15 mouse cellular contexts compared by ENCODE assay signal in the genomic region with DNA sequence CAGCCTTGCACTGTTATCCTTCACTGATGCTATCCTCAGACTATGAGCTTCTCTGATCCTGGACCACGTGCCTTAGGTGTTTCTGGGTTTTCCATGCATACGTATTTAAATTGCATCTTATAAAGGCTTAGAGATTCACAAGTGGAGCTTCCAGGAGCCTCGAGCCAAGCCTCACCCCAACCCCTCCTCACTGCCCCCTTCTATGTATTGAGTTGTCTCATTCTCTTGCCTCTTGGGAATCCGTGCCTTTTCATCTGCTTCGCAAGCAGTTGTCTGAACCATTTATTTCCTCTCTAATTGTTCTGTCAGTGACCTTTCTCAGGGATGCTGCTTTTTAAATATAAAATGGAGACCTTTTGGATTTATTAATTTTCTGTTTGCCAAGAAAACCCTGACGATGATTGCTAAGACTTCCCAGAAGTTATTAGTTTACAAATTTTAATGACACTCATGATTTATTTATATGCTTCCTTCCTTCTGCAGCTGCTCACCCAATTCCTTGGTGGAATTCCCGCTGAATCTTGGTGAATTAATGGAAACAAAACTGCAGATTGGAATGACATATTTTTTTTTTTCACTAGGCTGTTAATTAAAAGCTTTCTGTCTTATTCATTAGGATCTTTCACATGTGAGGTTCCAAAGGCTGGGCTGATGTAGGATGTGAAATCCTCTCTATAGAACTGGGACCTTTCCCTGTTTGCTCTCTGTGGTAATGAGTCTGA.
"Had no signal": no experiment of that assay in that cellular context is flagged by ENCODE, and none has a peak within 500 bp of the region (broad histone marks: within the 10 kb centered on the region; RNA-seq: fewer than 3 reads in every experiment).

No protein-coding gene starts in this region.

- H3K9me3 ChIP-seq: limb, embryonic 10.5 days; liver, embryonic 15.5 days; neural tube, embryonic 15.5 days had no signal

- H3K4me3 ChIP-seq: limb, embryonic 10.5 days; liver, embryonic 15.5 days; myocyte; neural tube, embryonic 15.5 days had no signal

- H3K4me2 ChIP-seq: liver, embryonic 11.5 days; liver, embryonic 15.5 days; neural tube, embryonic 15.5 days had no signal

- H3K9ac ChIP-seq: liver, embryonic 15.5 days; neural tube, embryonic 15.5 days had no signal

- H3K4me1 ChIP-seq: limb, embryonic 10.5 days; liver, embryonic 15.5 days; neural tube, embryonic 15.5 days had no signal

- DNase-seq: kidney, adult 9 months; kidney, postnatal 14 days; lung, adult 2 months; lung, postnatal 36 days; right cerebral cortex, postnatal 4 days; spleen, adult 18-20 months; thymus, adult 18-20 months; thymus, postnatal 14 days had no signal

- H3K27ac ChIP-seq: limb, embryonic 10.5 days; liver, embryonic 15.5 days; neural tube, embryonic 15.5 days had no signal

- H3K36me3 ChIP-seq: limb, embryonic 10.5 days; liver, embryonic 15.5 days; neural tube, embryonic 15.5 days had no signal

- H3K27me3 ChIP-seq: liver, embryonic 15.5 days; neural tube, embryonic 15.5 days had no signal

- ATAC-seq: intestine, postnatal 0 days; lung, postnatal 0 days had no signal
